Mouse (Mus musculus): ENCODE data around the gene Kcp.

DNA sequence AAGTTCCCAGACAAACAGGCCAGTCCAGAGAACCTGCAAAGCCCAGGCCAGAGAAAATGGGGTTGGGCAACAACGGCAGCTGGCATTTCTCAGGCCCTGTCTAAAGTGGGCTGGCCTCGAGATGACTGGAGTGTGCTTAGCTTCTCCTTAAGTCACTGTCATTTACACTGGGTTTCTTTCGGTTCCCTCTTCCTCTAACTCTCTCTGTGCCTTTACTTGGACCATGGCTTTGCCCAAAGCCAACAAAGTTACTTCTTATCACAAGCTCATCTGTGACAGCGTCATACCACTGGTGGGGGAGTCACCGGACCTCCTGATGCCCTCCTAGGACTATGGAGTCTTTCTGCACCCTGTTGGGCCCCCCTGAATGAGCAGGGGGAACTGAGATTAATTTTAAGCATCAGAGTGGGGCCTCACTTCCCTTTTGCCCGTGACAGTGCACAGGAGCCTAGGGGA, 16.3 kb upstream of the Kcp start:
- no peak for TF ChIP-seq GATA1 (IDR thresholded peaks at IDR 0.05; ENCODE audit: borderline replicate concordance, low read length)
- TF ChIP-seq FLI1 (IDR thresholded peaks at IDR 0.05; ENCODE audit: low read length), result no peak
